Mouse (Mus musculus) MEL (cell line): ENCODE data around the gene Fam160a1. TPM values are rescaled to one million over a fixed set of nuclear protein-coding genes. Genes with fewer than 3 reads are reported as not detected.

ENCODE experiments used
- DNase-seq: peaks from one replicate; pipeline ENCODE4 v3.0.0; 2011; ENCODE audit warnings: low read depth, low spot score
- H3K27ac ChIP-seq: 2 replicates; pipeline ENCODE4 v1.5.1; 2012; ENCODE audit warnings: low read depth, mild to moderate bottlenecking, control low read depth, low read length, moderate library complexity; ENCODE audit not compliant: control insufficient read depth
- H3K27me3 ChIP-seq, 2 experiments: fragments of 150-350 bp in 1 of 2; sonication (generic) in 1 of 2; 2 replicates each; pipeline ENCODE4 v1.6.1; 2012; ENCODE audit warnings: low read length in 2 of 2, mild to moderate bottlenecking in 2 of 2, improper control_type of control experiment in 1 of 2, moderate library complexity in 1 of 2; ENCODE audit not compliant: insufficient read depth in 2 of 2, control insufficient read depth in 1 of 2
- H3K36me3 ChIP-seq, 2 experiments: 2 replicates each; pipeline ENCODE4 v1.6.1; 2012 to 2014; ENCODE audit warnings: low read length in 2 of 2, improper control_type of control experiment in 1 of 2, inconsistent platforms in 1 of 2, mild to moderate bottlenecking in 1 of 2; ENCODE audit not compliant: insufficient read depth in 2 of 2, control insufficient read depth in 1 of 2
- H3K4me1 ChIP-seq, 2 experiments: fragments of 150-350 bp in 1 of 2; sonication (generic) in 1 of 2; 2 replicates each; pipeline ENCODE4 v1.6.1; 2012; ENCODE audit warnings: low read length in 2 of 2, improper control_type of control experiment in 1 of 2, mild to moderate bottlenecking in 1 of 2; ENCODE audit not compliant: insufficient read depth in 2 of 2, control insufficient read depth in 1 of 2
- H3K4me3 ChIP-seq, 2 experiments: fragments of 150-350 bp in 1 of 2; sonication (generic) in 1 of 2; 2 replicates each; pipeline ENCODE4 v1.5.1; 2012; ENCODE audit warnings: low read depth in 2 of 2, low read length in 2 of 2, mild to moderate bottlenecking in 2 of 2, moderate library complexity in 2 of 2, control low read depth in 1 of 2, improper control_type of control experiment in 1 of 2; ENCODE audit not compliant: control insufficient read depth in 1 of 2, insufficient read depth in 1 of 2
- H3K79me2 ChIP-seq: 2 replicates; pipeline ENCODE4 v1.6.1; 2012; ENCODE audit warnings: mild to moderate bottlenecking, low read length, moderate library complexity; ENCODE audit not compliant: control insufficient read depth, poor library complexity, insufficient read depth
- H3K9ac ChIP-seq: 2 replicates; pipeline ENCODE4 v1.6.1; 2012; ENCODE audit warnings: low read depth, mild to moderate bottlenecking, control low read depth, low read length, moderate library complexity; ENCODE audit not compliant: control insufficient read depth, poor library complexity, severe bottlenecking
- H3K9me3 ChIP-seq: fragments of 150-350 bp; sonication (generic); replicated peaks from 2 replicates; pipeline ENCODE4 v1.6.1; 2012; ENCODE audit warnings: mild to moderate bottlenecking, low read length, improper control_type of control experiment, moderate library complexity; ENCODE audit not compliant: insufficient read depth
- CHD2 ChIP-seq: IDR thresholded peaks from 2 replicates; pipeline ENCODE4 v1.6.1; 2011; ENCODE audit warnings: low read length, improper control_type of control experiment
- CTCF ChIP-seq, 3 experiments: IDR thresholded peaks in 2 of 3; conservative IDR thresholded peaks in 1 of 3; 2 replicates each; pipeline ENCODE4 v1.5.1; 2011 to 2012; ENCODE audit warnings: low read length in 3 of 3, low read depth in 2 of 3, mild to moderate bottlenecking in 2 of 3, improper control_type of control experiment in 1 of 3, inconsistent platforms in 1 of 3, mixed read lengths in 1 of 3, moderate library complexity in 1 of 3; ENCODE audit not compliant: control insufficient read depth in 1 of 3, insufficient read depth in 1 of 3, poor library complexity in 1 of 3, severe bottlenecking in 1 of 3
- E2F4 ChIP-seq: IDR thresholded peaks from 2 replicates; pipeline ENCODE4 v1.6.1; 2011; ENCODE audit warnings: low read depth, low read length, improper control_type of control experiment, borderline replicate concordance
- GATA1 ChIP-seq: IDR thresholded peaks from 2 replicates; pipeline ENCODE4 v1.6.1; 2011; ENCODE audit warnings: low read depth, low read length, improper control_type of control experiment
- HCFC1 ChIP-seq: IDR thresholded peaks from 2 replicates; pipeline ENCODE4 v1.6.1; 2012; ENCODE audit warnings: low read depth, mild to moderate bottlenecking, inconsistent platforms, low read length, improper control_type of control experiment, moderate library complexity
- JUND ChIP-seq: IDR thresholded peaks from 2 replicates; pipeline ENCODE4 v1.6.1; 2011; ENCODE audit warnings: low read depth, mild to moderate bottlenecking, improper control_type of control experiment, low read length
- KAT2A ChIP-seq: conservative IDR thresholded peaks from 2 replicates; pipeline ENCODE4 v1.6.1; 2012; ENCODE audit warnings: low read depth, low read length, improper control_type of control experiment, inconsistent platforms
- MAFK ChIP-seq: IDR thresholded peaks from 2 replicates; pipeline ENCODE4 v1.6.1; 2011; ENCODE audit warnings: low read depth, mild to moderate bottlenecking, low read length, improper control_type of control experiment, borderline replicate concordance
- MEF2A ChIP-seq: IDR thresholded peaks from 2 replicates; pipeline ENCODE4 v1.6.1; 2014; ENCODE audit warnings: low read depth, mild to moderate bottlenecking, inconsistent platforms, low read length, improper control_type of control experiment; ENCODE audit not compliant: poor library complexity, insufficient replicate concordance, severe bottlenecking; ENCODE audit errors: extremely low read depth
- MYB ChIP-seq: IDR thresholded peaks from 2 replicates; pipeline ENCODE4 v1.6.1; 2011; ENCODE audit warnings: mild to moderate bottlenecking, low read depth, low read length, improper control_type of control experiment
- NELFE ChIP-seq: IDR thresholded peaks from 2 replicates; pipeline ENCODE4 v1.6.1; 2011; ENCODE audit warnings: low read depth, low read length, improper control_type of control experiment
- NRF1 ChIP-seq: IDR thresholded peaks from 2 replicates; pipeline ENCODE4 v1.6.1; 2014; ENCODE audit warnings: low read depth, mild to moderate bottlenecking, inconsistent platforms, low read length, improper control_type of control experiment, moderate library complexity; ENCODE audit not compliant: poor library complexity, insufficient read depth, severe bottlenecking
- POLR2A ChIP-seq, 2 experiments: IDR thresholded peaks; 2 replicates each; pipeline ENCODE4 v1.6.1; 2011 to 2012; ENCODE audit warnings: low read length in 2 of 2, mild to moderate bottlenecking in 2 of 2, control low read depth in 1 of 2, improper control_type of control experiment in 1 of 2, low read depth in 1 of 2, moderate library complexity in 1 of 2; ENCODE audit not compliant: control insufficient read depth in 1 of 2, insufficient read depth in 1 of 2, poor library complexity in 1 of 2
- POLR2AphosphoS5 ChIP-seq: IDR thresholded peaks from 2 replicates; pipeline ENCODE4 v1.6.1; 2012; ENCODE audit warnings: low read depth, borderline replicate concordance, mild to moderate bottlenecking, inconsistent platforms, low read length, moderate library complexity, mixed read lengths
- RCOR1 ChIP-seq: IDR thresholded peaks from 2 replicates; pipeline ENCODE4 v1.6.1; 2012; ENCODE audit warnings: low read depth, mild to moderate bottlenecking, inconsistent platforms, low read length, improper control_type of control experiment
- SIN3A ChIP-seq: IDR thresholded peaks from 2 replicates; pipeline ENCODE4 v1.6.1; 2012; ENCODE audit warnings: low read length, improper control_type of control experiment, inconsistent platforms
- SMC3 ChIP-seq: IDR thresholded peaks from 2 replicates; pipeline ENCODE4 v1.6.1; 2011; ENCODE audit warnings: low read depth, low read length, improper control_type of control experiment
- ZC3H11A ChIP-seq: IDR thresholded peaks from 2 replicates; pipeline ENCODE4 v1.6.1; 2012; ENCODE audit warnings: low read depth, mild to moderate bottlenecking, inconsistent platforms, low read length, improper control_type of control experiment
- ZKSCAN1 ChIP-seq: IDR thresholded peaks from 2 replicates; pipeline ENCODE4 v1.6.1; 2012; ENCODE audit warnings: low read depth, mild to moderate bottlenecking, inconsistent platforms, low read length, improper control_type of control experiment, moderate library complexity
- ZNF384 ChIP-seq: IDR thresholded peaks from 2 replicates; pipeline ENCODE4 v1.6.1; 2012; ENCODE audit warnings: low read depth, mild to moderate bottlenecking, inconsistent platforms, low read length, improper control_type of control experiment
- polyA plus RNA-seq, 2 experiments: library from polyadenylated mRNA; stranded (reverse) in 1 of 2; unstranded in 1 of 2; fragments of >175 nt in 1 of 2; fragments of >200 nt in 1 of 2; gene quantifications; 2 replicates each; pipeline versions ENCODE4 v1.2.1 to v1.2.4; 2012; ENCODE audit warnings: low replicate concordance in 2 of 2, low read depth in 1 of 2; ENCODE audit not compliant: insufficient read length in 2 of 2, insufficient read depth in 1 of 2, missing spikeins in 1 of 2
- total RNA-seq: library from RNA; depleted of rRNA; stranded (reverse); fragments of 300-350 nt; gene quantifications from 2 replicates; pipeline ENCODE4 v1.2.3, GENCODE M21; 2012

The Fam160a1 gene
- total and polyA plus RNA-seq, 3 experiments: not detected

DNA sequence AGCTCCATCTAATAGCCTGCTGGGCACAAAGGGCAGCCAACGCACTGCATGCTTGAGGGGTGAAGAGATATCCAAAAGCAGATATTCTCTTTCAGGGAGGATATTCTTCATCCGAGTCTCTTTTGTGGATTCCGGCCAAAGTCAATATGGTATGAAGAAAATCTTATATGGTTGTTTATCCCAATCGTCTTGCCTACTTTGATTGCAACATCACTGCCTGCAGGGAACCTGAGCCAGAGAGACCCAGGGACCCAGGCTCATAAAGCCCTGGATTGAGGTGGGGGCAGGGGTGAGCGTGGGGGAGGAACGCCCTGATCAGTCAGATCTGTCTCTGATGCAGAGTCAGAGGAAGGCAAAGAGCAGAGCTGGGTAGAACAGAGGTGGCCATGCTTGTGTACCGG, 52.2 kb downstream of the Fam160a1 start:
- TF ChIP-seq KAT2A (no peak), GATA1 (no peak), MEF2A (no peak), POLR2AphosphoS5 (no peak), CTCF (IDR thresholded peaks at IDR 0.05 in 2 of 3, conservative IDR thresholded peaks at IDR 0.05 in 1 of 3; ENCODE audit: control insufficient read depth in 1 of 3, insufficient read depth in 1 of 3, low read depth in 2 of 3, low read length in 3 of 3, poor library complexity in 1 of 3, severe bottlenecking in 1 of 3) (no peak), MAFK (no peak), SIN3A (no peak), POLR2A (IDR thresholded peaks at IDR 0.05; ENCODE audit: control insufficient read depth in 1 of 2, insufficient read depth in 1 of 2, low read depth in 1 of 2, low read length in 2 of 2, poor library complexity in 1 of 2) (no peak), ZKSCAN1 (no peak), JUND (no peak)
- Histone ChIP-seq H3K27ac (no peak overlapping the region), H3K9ac (no peak overlapping the region), H3K79me2 (no peaks in the 10 kb centered on the region), H3K4me3 (no peak overlapping the region), H3K9me3 (no peaks in the 10 kb centered on the region), H3K4me1 (no peaks in the 10 kb centered on the region), H3K36me3 (no peaks in the 10 kb centered on the region), H3K27me3 (no peaks in the 10 kb centered on the region)
- no peak for DNase-seq

DNA sequence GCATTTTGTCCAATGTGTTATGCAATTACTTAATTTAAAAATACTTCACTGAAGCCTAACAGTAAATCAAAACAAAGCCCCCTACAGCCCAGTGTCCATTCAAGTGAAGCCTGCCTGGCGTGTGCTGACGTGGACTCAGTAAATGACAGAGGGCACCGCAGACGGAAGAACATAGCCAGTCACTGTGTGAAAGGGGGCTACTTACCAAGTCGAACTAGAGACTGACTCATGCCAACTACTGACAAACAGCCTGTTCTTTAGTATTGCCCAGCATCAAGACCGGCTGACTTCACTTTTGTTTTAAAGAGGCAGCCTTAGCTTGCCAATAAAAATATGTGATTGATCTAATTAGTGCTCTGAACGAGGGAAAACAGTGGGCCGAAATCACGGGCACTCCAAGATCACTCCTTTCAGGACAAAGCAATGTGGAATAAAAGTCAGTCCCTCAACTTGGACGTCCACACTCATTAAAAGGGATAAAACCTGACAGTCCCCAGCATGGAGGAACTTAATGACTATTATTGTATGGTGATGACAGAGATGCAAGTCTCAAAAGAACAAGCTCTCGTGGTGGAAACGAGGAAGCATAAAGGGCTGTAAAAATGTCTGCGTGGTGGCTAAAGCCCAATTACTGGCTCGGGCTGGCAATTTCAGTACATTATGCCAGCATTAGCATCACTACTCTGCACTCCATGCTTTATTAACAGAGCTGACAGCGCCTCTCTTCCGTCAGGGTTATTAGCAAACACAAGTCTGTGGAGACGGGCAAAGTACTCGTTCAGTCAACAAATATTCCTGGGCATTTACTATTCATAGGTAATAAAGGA, 52.9 kb downstream of the Fam160a1 start:
- no peak overlapping the region for H3K27ac ChIP-seq
- H3K9me3 ChIP-seq: no peaks in the 10 kb centered on the region
- no peaks in the 10 kb centered on the region for H3K4me1 ChIP-seq
- no peaks in the 10 kb centered on the region for H3K36me3 ChIP-seq
- H3K27me3 ChIP-seq: no peaks in the 10 kb centered on the region
- no peak for DNase-seq
- no peak overlapping the region for H3K4me3 ChIP-seq
- no peaks in the 10 kb centered on the region for H3K79me2 ChIP-seq
- no peak overlapping the region for H3K9ac ChIP-seq
- no peak for TF ChIP-seq NELFE
- TF ChIP-seq HCFC1: no peak
- no peak for TF ChIP-seq RCOR1
- no peak for TF ChIP-seq JUND
- TF ChIP-seq CHD2: no peak
- no peak for TF ChIP-seq MEF2A
- TF ChIP-seq E2F4: no peak
- no peak for TF ChIP-seq ZC3H11A
- TF ChIP-seq CTCF (IDR thresholded peaks at IDR 0.05 in 2 of 3, conservative IDR thresholded peaks at IDR 0.05 in 1 of 3; ENCODE audit: control insufficient read depth in 1 of 3, insufficient read depth in 1 of 3, low read depth in 2 of 3, low read length in 3 of 3, poor library complexity in 1 of 3, severe bottlenecking in 1 of 3): no peak
- no peak for TF ChIP-seq MYB
- TF ChIP-seq SMC3: no peak
- TF ChIP-seq ZNF384: no peak
- no peak for TF ChIP-seq NRF1
- TF ChIP-seq, all 39 proteins: peak for 0
